Mouse (Mus musculus) small intestine, adult 2 months (tissue): Measurements from ENCODE around the gene Sp6. TPM values are rescaled to one million over a fixed set of nuclear protein-coding genes. Genes with fewer than 3 reads are reported as not detected.

Source experiments
- H3K27ac ChIP-seq: fragments of 200-500 bp; 2 replicates; pipeline ENCODE4 v1.5.1; 2012; ENCODE audit warnings: low read depth, low read length, control low read depth, inconsistent platforms; ENCODE audit not compliant: insufficient read depth
- H3K27me3 ChIP-seq: fragments of 200-500 bp; 2 replicates; pipeline ENCODE4 v1.6.1; 2012; ENCODE audit warnings: mild to moderate bottlenecking, moderate library complexity, low read length, inconsistent platforms; ENCODE audit not compliant: control insufficient read depth, insufficient read depth
- H3K36me3 ChIP-seq: fragments of 200-500 bp; 2 replicates; pipeline ENCODE4 v1.6.1; 2012; ENCODE audit warnings: mild to moderate bottlenecking, low read length, control low read depth, inconsistent platforms; ENCODE audit not compliant: control insufficient read depth, insufficient read depth
- H3K4me1 ChIP-seq: fragments of 200-500 bp; 2 replicates; pipeline ENCODE4 v1.6.1; 2012; ENCODE audit warnings: low read length, inconsistent platforms, mixed read lengths; ENCODE audit not compliant: control insufficient read depth, insufficient read depth, insufficient read length
- H3K4me3 ChIP-seq: fragments of 200-500 bp; 2 replicates; pipeline ENCODE4 v1.5.1; 2012; ENCODE audit warnings: low read depth, mild to moderate bottlenecking, control low read depth, inconsistent platforms, low read length, moderate library complexity
- CTCF ChIP-seq: fragments of 200-500 bp; IDR thresholded peaks from 2 replicates; pipeline ENCODE4 v1.5.1; 2012; ENCODE audit warnings: low read depth, mild to moderate bottlenecking, control low read depth, inconsistent platforms, low read length, moderate library complexity, mixed read lengths; ENCODE audit not compliant: insufficient replicate concordance, insufficient read length; ENCODE audit errors: extremely low read depth
- POLR2A ChIP-seq: fragments of 200-500 bp; IDR thresholded peaks from 2 replicates; pipeline ENCODE4 v1.6.1; 2012; ENCODE audit warnings: low read depth, mild to moderate bottlenecking, control low read depth, inconsistent platforms, low read length, moderate library complexity
- WGBS: fragments of 180-500 bp; shearing (Covaris S2); methylation state at CpG from one replicate; pipeline ENCODE4 v1.1.7; 2018; 5-methylcytosine and 5-hydroxymethylcytosine counted together
- polyA plus RNA-seq: library from polyadenylated mRNA; depleted of rRNA; stranded (reverse); fragments of >200 nt; gene quantifications from 2 replicates; pipeline ENCODE4 v1.2.3, GENCODE M21; 2012

The Sp6 gene
- polyA plus RNA-seq, 1 experiment = 0.22 TPM

- Histone ChIP-seq H3K4me1 (no peaks in the 10 kb centered on the region), H3K4me3 (no peak overlapping the region), H3K27me3 (no peaks in the 10 kb centered on the region), H3K36me3 (peaks cover 10% of the 10 kb centered on the region; the same call in 1 of the 2 replicates), H3K27ac (no peak overlapping the region)
- no peak for TF ChIP-seq POLR2A
- no peak for TF ChIP-seq CTCF
- 82% methylated on average over 5 of the region's 5 CpGs for WGBS
Measured at GRCm38 (mm10) chr11:97036141-97036540, 22.9 kb downstream of the Sp6 start.

- TF ChIP-seq CTCF = no peak
- TF ChIP-seq POLR2A = no peak
- Histone ChIP-seq H3K27me3 (no peaks in the 10 kb centered on the region), H3K4me1 (no peaks in the 10 kb centered on the region), H3K27ac (no peak overlapping the region), H3K4me3 (no peak overlapping the region), H3K36me3 (no peaks in the 10 kb centered on the region; the same call in 1 of the 2 replicates)
- WGBS = 69% methylated on average over 7 of the region's 7 CpGs
Measured at GRCm38 (mm10) chr11:97038881-97039280, 25.7 kb downstream of the Sp6 start.

GRCm38 (mm10) chr11:97040301-97041021 lies 27.3 kb downstream of the Sp6 start:
- Histone ChIP-seq H3K4me1 (no peaks in the 10 kb centered on the region), H3K27me3 (no peaks in the 10 kb centered on the region), H3K36me3 (0 out of 2 replicates have a peak, but pooled peaks cover 2% of the 10 kb centered on the region), H3K27ac (no peak overlapping the region), H3K4me3 (peak overlapping the region; percentile 70)
- WGBS = 20% methylated on average over 12 of the region's 12 CpGs
- TF ChIP-seq CTCF (no peak), POLR2A (no peak)

DNA sequence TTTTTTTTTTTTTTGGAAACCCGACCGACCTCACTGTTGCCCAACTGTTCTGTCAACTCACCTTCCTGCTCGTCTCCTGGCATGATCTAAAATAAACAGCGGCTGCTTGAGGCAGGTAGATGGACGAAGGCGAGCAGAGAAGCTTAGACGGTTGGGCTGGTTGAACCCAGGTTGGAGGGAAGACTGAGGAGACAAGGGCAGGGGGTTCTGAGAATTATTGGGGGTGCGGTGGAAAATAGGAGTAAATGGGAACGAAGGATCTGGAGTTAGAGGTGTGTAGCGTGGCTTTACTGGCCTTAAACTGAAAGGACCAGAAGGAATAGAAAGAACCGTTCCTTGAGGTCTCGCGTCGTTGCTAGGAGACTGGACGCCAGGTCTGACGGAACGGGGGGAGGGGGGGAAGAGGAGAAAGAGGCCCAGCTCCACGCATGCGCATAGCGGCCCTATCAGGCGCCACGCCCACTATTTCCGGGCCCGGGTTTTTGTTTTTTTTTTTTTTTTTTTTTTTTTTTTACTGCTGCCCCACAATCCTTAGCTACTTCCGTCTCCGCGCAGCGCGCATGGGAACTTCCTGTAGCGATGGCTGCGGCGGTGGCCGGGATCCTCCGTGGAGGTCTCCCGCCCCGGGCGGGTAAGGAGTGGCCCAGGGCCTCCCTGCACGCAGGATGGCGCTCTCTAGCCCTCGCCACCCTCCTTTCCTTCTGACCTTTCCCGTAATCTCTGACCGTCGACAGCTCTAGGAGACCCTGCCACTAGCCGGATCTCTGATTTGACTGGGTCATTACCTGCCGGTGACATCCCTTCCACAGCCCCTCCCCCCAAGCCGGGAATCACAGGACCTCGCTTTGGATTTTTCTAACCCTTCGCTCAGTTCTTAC lies 28.1 kb downstream of the Sp6 start, which contains the start of the genes Lrrc46 and Mrpl10:
Gene Lrrc46 (minus strand): TSS at position 386 of the 878 bp plus-strand sequence.
Gene Mrpl10 (plus strand): TSS at position 539 of the 878 bp plus-strand sequence.
- Histone ChIP-seq H3K4me3 (peak within 1 kb of the TSS; percentile 90), H3K4me1 (no peaks in the 10 kb centered on the region), H3K27ac (0 out of 2 replicates have a peak within 1 kb of the TSS, but pooled peaks have one; percentile 36)

GRCm38 (mm10) chr11:97044902-97045301 lies 31.7 kb downstream of the Sp6 start:
- no peaks in the 10 kb centered on the region for H3K27me3 ChIP-seq
- peaks cover 17% of the 10 kb centered on the region for H3K36me3 ChIP-seq
- TF ChIP-seq CTCF (no peak), POLR2A (no peak)
- 93% methylated on average over 8 of the region's 8 CpGs for WGBS
- H3K27ac ChIP-seq = no peak overlapping the region
- H3K4me1 ChIP-seq = 0 out of 2 replicates have a peak, but pooled peaks cover 2% of the 10 kb centered on the region
- no peak overlapping the region for H3K4me3 ChIP-seq

More for the DNA sequence above, 28.1 kb downstream of the Sp6 start, which contains the start of the genes Lrrc46 and Mrpl10:
- Histone ChIP-seq H3K36me3 (peaks cover 2% of the 10 kb centered on the region; the same call in 1 of the 2 replicates), H3K27me3 (no peaks in the 10 kb centered on the region)
- TF ChIP-seq POLR2A = peak; percentile 73
- TF ChIP-seq CTCF = no peak
- under 1% methylated on average over 48 of the region's 48 CpGs for WGBS

DNA sequence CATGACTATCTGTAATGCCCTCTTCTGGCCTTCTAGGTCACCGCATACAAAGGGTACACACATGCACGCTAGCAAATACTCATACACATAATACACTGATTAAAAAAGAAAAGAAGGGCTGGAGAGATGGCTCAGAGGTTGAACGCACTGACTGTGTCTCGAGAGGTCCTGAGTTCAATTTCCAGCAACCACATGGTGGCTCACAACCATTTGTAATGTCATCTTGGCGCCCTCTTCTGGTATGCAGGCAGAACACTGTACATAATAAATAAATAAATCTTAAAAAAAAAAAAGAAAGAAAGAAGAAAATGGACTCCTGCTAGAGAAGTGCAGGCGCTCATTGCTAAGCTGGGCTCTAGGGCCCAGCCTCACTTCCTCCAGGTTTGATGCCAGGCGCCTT lies 32.7 kb downstream of the Sp6 start:
- no peak overlapping the region for H3K27ac ChIP-seq
- 88% methylated on average over 7 of the region's 7 CpGs for WGBS
- H3K27me3 ChIP-seq = no peaks in the 10 kb centered on the region
- peaks cover 17% of the 10 kb centered on the region for H3K36me3 ChIP-seq
- peaks cover 6% of the 10 kb centered on the region; the same call in 1 of the 2 replicates for H3K4me1 ChIP-seq
- peak; percentile 52; the same call in 1 of the 2 replicates for TF ChIP-seq CTCF
- no peak for TF ChIP-seq POLR2A
- H3K4me3 ChIP-seq = no peak overlapping the region
